Mouse (Mus musculus) testis, adult 10 weeks (tissue): ENCODE data around the gene Cdcp1. TPM values are rescaled to one million over a fixed set of nuclear protein-coding genes. Genes with fewer than 3 reads are reported as not detected.

Source experiments
- polyA plus RNA-seq: library from polyadenylated mRNA; stranded (reverse); fragments of 350-450 nt; fragmentation: Illumina TruSeq; extraction: RNeasy Lipid Tissue Mini Kit (QIAGEN cat#74804); gene quantifications from one replicate; pipeline ENCODE4 v1.2.3, GENCODE M21; 2014; ENCODE audit warnings: low read depth, low replicate concordance

Gene Cdcp1
- polyA plus RNA-seq, result 0.15 TPM

DNA sequence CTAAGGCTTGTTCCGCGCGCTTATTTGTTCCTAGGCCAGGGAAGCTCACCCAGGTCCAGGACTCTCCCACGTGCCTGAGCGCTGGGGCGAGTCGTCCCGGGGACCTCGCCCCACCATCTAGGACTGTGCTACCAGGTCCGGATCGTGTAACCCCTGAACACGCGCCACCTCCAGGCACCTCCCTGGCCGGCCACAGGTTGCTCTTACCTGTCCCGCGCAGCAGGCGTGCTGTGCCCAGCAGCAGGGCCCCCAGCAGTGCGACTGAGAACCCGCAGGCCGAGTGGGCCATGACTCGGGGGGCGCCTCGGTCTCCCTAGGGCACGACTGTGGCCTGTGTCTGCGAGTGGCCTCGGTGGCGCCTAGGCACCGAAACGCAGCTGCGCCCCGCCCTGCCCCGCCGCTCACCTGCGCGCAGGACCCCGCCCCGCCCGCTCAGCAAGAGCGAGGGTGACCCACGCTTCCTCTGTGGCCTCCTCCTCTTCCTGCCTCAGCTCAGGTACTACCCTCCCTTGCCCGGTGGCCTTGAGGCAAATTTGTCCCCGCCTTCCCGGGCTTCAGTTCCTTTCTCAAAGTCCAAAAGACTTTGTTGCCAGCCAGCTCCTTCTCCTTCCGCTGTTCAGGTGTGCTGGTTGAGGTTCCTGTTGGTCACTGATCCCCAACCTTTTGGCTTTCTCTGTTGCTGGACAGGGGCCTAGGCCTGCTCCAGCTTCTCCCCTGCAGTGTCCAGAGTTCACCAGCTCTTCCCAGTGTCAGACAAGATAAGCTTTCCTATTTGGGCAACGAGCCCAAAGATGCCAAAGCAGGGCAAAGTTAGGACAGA is at the start of gene Cdcp1:
Gene Cdcp1, minus strand, starts transcription at position 418 of the 820 bp plus-strand sequence.

DNA sequence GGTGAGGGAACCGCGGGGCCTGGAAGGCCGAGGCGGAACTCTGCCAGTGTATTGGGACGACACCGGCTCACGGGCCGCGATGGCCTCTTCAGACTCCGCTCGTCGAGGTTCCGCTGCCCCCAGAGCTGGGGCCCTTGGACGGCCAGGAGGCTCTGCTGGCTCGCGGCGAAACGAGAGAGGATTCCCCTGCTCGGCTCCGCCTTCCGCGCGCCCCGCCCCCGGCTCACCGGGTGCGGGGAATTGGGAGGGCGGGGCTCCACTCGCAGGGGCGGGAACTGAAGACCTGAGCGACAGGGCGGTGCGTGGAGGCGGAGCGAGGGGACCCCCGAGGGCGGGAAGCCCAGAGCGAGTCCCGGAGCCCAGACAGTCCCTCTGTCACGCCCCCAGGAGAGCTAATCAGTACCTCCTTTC is 44.8 kb upstream of the Cdcp1 start, which contains the start of gene Tmem158:
Gene Tmem158, minus strand, starts transcription at position 154 of the 411 bp plus-strand sequence.

DNA sequence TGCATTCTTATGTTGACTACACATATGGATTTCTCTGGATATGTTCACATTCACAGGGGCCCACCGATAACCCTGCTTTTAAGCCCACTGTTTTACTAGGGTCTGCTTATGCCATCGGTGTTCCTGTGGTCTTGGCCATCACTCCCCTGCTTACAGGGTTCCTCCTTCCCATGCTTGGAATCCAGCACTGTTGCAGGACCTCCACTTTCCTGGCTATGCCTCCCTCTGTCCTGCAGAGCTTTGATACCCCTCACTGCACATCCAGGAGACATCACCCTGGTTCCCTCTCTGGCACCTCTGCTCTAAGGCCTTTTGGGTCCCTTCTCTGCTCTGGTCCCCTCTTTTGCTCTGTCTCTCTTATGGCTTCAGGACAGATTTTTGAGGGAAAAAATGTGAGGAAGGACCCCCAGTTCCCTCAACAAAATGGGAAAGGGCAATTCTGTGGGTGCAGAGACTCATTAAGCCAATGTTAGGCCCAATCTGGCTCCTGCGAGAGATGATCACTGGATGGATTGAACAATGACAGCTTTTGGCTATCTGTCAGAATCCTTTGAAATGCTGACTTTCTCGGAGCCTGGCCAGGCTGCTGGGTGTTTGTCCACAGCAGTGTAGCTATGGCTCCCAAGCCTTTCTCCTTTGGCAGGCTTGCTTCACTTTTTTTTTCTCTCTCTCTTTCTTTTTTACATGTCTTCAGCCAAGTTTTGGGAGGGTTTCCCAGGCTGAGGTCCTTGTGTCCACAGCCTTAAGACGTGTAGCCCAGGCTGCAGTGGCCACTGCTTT is 65.4 kb downstream of the Cdcp1 start, which contains the start of gene Clec3b:
Gene Clec3b, plus strand, starts transcription at position 706 of the 780 bp plus-strand sequence.

Other genes starting within 250 kb of the Cdcp1 start
- gene Tmem42, start 194.7 kb downstream of the Cdcp1 start, polyA plus RNA-seq, result 6.3 TPM
- 0.78 TPM for gene Tgm4, start 181.3 kb downstream of the Cdcp1 start, polyA plus RNA-seq
- gene Zdhhc3, start 102.8 kb downstream of the Cdcp1 start, polyA plus RNA-seq, result 8.1 TPM
- gene Exosc7, start 102.8 kb downstream of the Cdcp1 start, polyA plus RNA-seq, result 7.4 TPM
- not detected for gene Clec3b, start 65.1 kb downstream of the Cdcp1 start, polyA plus RNA-seq
- gene Tmem158, start 44.7 kb upstream of the Cdcp1 start, polyA plus RNA-seq, result not detected
- gene Lars2, start 150.9 kb upstream of the Cdcp1 start, polyA plus RNA-seq, result 35.9 TPM